Mouse (Mus musculus) mammary gland, adult 2 months (tissue): ENCODE measurements around the gene Cbln4. TPM values are rescaled to one million over a fixed set of nuclear protein-coding genes. Genes with fewer than 3 reads are reported as not detected.

ENCODE experiments used
- polyA plus RNA-seq: library from polyadenylated mRNA; depleted of rRNA; stranded (reverse); fragments of >200 nt; gene quantifications from 2 replicates; pipeline ENCODE4 v1.2.3, GENCODE M21; 2012; ENCODE audit warnings: low replicate concordance; rRNA removed

The Cbln4 gene
- not detected in 2 replicates for polyA plus RNA-seq

DNA sequence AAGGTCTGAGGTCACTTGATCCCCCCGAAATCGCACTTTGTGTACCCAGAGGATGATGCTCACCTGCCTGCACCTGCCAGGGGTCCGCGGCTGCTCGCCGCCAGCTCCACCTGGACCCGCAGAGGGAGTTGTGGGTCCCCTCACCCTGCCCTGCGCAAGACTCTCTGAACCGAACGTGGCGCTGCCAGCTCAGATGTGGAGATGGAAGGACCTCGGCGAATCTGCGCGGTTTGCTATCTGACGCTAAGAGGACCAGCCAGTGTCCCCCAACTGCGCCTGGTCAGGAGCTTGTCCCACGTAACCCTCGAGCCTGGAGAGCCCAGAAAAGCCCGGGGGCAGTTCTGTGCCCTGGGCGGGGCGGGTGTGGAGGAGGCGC is at the start of gene Cbln4:
Gene Cbln4, minus strand, starts transcription at position 232 of the 376 bp plus-strand sequence.

Other genes with a start within 250 kb of the Cbln4 start
- gene Mc3r, start 205.0 kb upstream of the Cbln4 start, polyA plus RNA-seq: not detected in 2 replicates